Mouse (Mus musculus): ENCODE data around the gene Aak1.

GRCm38 (mm10) chr6:86992349-86992748 is 143.0 kb downstream of the Aak1 start:
- no peak for TF ChIP-seq POLR2A (IDR thresholded peaks at IDR 0.05; ENCODE audit: extremely low read depth, insufficient read depth, low read length)
- TF ChIP-seq CTCF (IDR thresholded peaks at IDR 0.05; ENCODE audit: low read depth, low read length) = no peak
